Mouse (Mus musculus) lung, embryonic 14.5 days (tissue): ENCODE data around the gene Mef2a. TPM values are rescaled to one million over a fixed set of nuclear protein-coding genes. Genes with fewer than 3 reads are reported as not detected.
A peak's percentile ranks its signal among the peaks of the same experiment; 100 is the strongest.

Experiments
- ATAC-seq: fragments of 200-750 bp; cut with Nextera tagmentation; 2 replicates; pipeline ENCODE4 v1.8.0; 2017; ENCODE audit warnings: mild to moderate bottlenecking, moderate TSS enrichment, moderate library complexity; ENCODE audit not compliant: insufficient read depth
- DNase-seq: peaks from one replicate; pipeline ENCODE4 v3.0.0-alpha.2; 2015
- H3K27ac ChIP-seq: fragments of 300-500 bp; sonication (generic); 2 replicates; pipeline ENCODE4 v1.5.1; 2014; ENCODE audit warnings: low read depth, mild to moderate bottlenecking, moderate library complexity
- H3K27me3 ChIP-seq: fragments of 300-500 bp; sonication (generic); 2 replicates; pipeline ENCODE4 v1.6.1; 2014; ENCODE audit warnings: low read length, control low read depth; ENCODE audit not compliant: insufficient read depth
- H3K36me3 ChIP-seq: fragments of 300-500 bp; sonication (generic); 2 replicates; pipeline ENCODE4 v1.6.1; 2014; ENCODE audit warnings: control low read depth; ENCODE audit not compliant: insufficient read depth
- H3K4me1 ChIP-seq: fragments of 300-500 bp; sonication (generic); 2 replicates; pipeline ENCODE4 v1.6.1; 2014; ENCODE audit warnings: antibody characterized with exemption, control low read depth; ENCODE audit not compliant: insufficient read depth
- H3K4me2 ChIP-seq: fragments of 300-500 bp; sonication (generic); 2 replicates; pipeline ENCODE4 v1.6.1; 2014; ENCODE audit warnings: mild to moderate bottlenecking
- H3K4me3 ChIP-seq: fragments of 300-500 bp; sonication (generic); 2 replicates; pipeline ENCODE4 v1.5.1; 2014; ENCODE audit warnings: low read depth, low read length
- H3K9ac ChIP-seq: fragments of 300-500 bp; sonication (generic); 2 replicates; pipeline ENCODE4 v1.6.1; 2014
- H3K9me3 ChIP-seq: fragments of 300-500 bp; sonication (generic); 2 replicates; pipeline ENCODE4 v1.6.1; 2016; ENCODE audit warnings: low read depth, low read length, control low read depth
- CTCF ChIP-seq: IDR thresholded peaks from 2 replicates; pipeline ENCODE4 v1.5.1; 2016; ENCODE audit warnings: antibody characterized with exemption, low read depth
- WGBS: fragments of 180-500 bp; shearing (Covaris S2); extraction: QIAGEN DNeasy Blood & Tissue Kit; methylation state at CpG from one replicate; pipeline ENCODE4 v1.1.7; 2014; 5-methylcytosine and 5-hydroxymethylcytosine counted together
- polyA plus RNA-seq: library from polyadenylated mRNA; unstranded; fragments of >200 nt; fragmentation: Nextera tagmentation; extraction: Ambion mirVana; gene quantifications from 2 replicates; pipeline ENCODE4 v1.2.1, GENCODE M21; 2014

Mef2a gene
- polyA plus RNA-seq, 1 experiment from 2014 or later, result 51.6 TPM

- Histone ChIP-seq H3K36me3 (no peaks in the 10 kb centered on the region), H3K27me3 (no peaks in the 10 kb centered on the region), H3K4me1 (peaks cover 3% of the 10 kb centered on the region; the same call in 1 of the 2 replicates), H3K9ac (no peak overlapping the region), H3K4me2 (no peak overlapping the region), H3K9me3 (no peaks in the 10 kb centered on the region), H3K4me3 (no peak overlapping the region), H3K27ac (no peak overlapping the region)
- ATAC-seq, result no peak; the same call in 1 of the 2 replicates
- DNase-seq, result peak; percentile 42
- TF ChIP-seq CTCF, result no peak
- 69% methylated on average over 6 of the region's 6 CpGs for WGBS
Observed at GRCm38 (mm10) chr7:67384942-67385872, 12.5 kb upstream of the Mef2a start.

GRCm38 (mm10) chr7:67380174-67381129 is 7.8 kb upstream of the Mef2a start:
- Histone ChIP-seq H3K27ac (peak overlapping the region; percentile 46; the same call in 1 of the 2 replicates), H3K27me3 (no peaks in the 10 kb centered on the region), H3K4me1 (peaks cover 4% of the 10 kb centered on the region; the same call in 1 of the 2 replicates), H3K4me2 (no peak overlapping the region), H3K9me3 (no peaks in the 10 kb centered on the region), H3K4me3 (no peak overlapping the region), H3K36me3 (no peaks in the 10 kb centered on the region), H3K9ac (no peak overlapping the region)
- WGBS, result 58% methylated on average over 6 of the region's 6 CpGs
- no peak for TF ChIP-seq CTCF
- ATAC-seq (no peak), DNase-seq (peak; percentile 19)

- Histone ChIP-seq H3K36me3 (no peaks in the 10 kb centered on the region), H3K9ac (no peak overlapping the region), H3K4me3 (no peak overlapping the region), H3K9me3 (no peaks in the 10 kb centered on the region), H3K27ac (no peak overlapping the region), H3K27me3 (no peaks in the 10 kb centered on the region), H3K4me2 (no peak overlapping the region), H3K4me1 (peaks cover 9% of the 10 kb centered on the region)
- no peak for TF ChIP-seq CTCF
- 81% methylated on average over 6 of the region's 6 CpGs for WGBS
- no peak for DNase-seq
- no peak for ATAC-seq
Observed at GRCm38 (mm10) chr7:67376796-67377195, 4.1 kb upstream of the Mef2a start.

GRCm38 (mm10) chr7:67373975-67374374 is 1.3 kb upstream of the Mef2a start:
- peak; percentile 53 for DNase-seq
- Histone ChIP-seq H3K27me3 (no peaks in the 10 kb centered on the region), H3K9me3 (no peaks in the 10 kb centered on the region), H3K4me2 (peak overlapping the region; percentile 95), H3K9ac (no peak overlapping the region), H3K4me1 (peaks cover 16% of the 10 kb centered on the region; the same call in 1 of the 2 replicates), H3K36me3 (no peaks in the 10 kb centered on the region), H3K27ac (peak overlapping the region; percentile 100; the same call in 1 of the 2 replicates), H3K4me3 (no peak overlapping the region)
- 50% methylated on average over 5 of the region's 5 CpGs for WGBS
- TF ChIP-seq CTCF, result no peak
- no peak for ATAC-seq

- peaks cover 16% of the 10 kb centered on the region; the same call in 1 of the 2 replicates for H3K4me1 ChIP-seq
- no peaks in the 10 kb centered on the region for H3K36me3 ChIP-seq
- WGBS, result 16% methylated on average over 6 of the region's 6 CpGs
- ATAC-seq (no peak), DNase-seq (peak; percentile 34)
- no peaks in the 10 kb centered on the region for H3K9me3 ChIP-seq
- peak overlapping the region; percentile 97 for H3K9ac ChIP-seq
- TF ChIP-seq CTCF, result no peak
- H3K4me3 ChIP-seq, result peak overlapping the region; percentile 92
- H3K27ac ChIP-seq, result peak overlapping the region; percentile 100
- peak overlapping the region; percentile 95 for H3K4me2 ChIP-seq
- H3K27me3 ChIP-seq, result no peaks in the 10 kb centered on the region
Observed at GRCm38 (mm10) chr7:67373584-67373960, 914 bp upstream of the Mef2a start.

GRCm38 (mm10) chr7:67371891-67372672 is 576 bp downstream of the Mef2a start:
- H3K4me1 ChIP-seq, result peaks cover 16% of the 10 kb centered on the region; the same call in 1 of the 2 replicates
- no peaks in the 10 kb centered on the region for H3K27me3 ChIP-seq
- H3K27ac ChIP-seq, result peak overlapping the region; percentile 100
- TF ChIP-seq CTCF, result no peak
- H3K9ac ChIP-seq, result peak overlapping the region; percentile 97
- no peaks in the 10 kb centered on the region for H3K36me3 ChIP-seq
- under 1% methylated on average over 52 of the region's 75 CpGs for WGBS
- peak overlapping the region; percentile 92 for H3K4me3 ChIP-seq
- H3K4me2 ChIP-seq, result peak overlapping the region; percentile 95
- no peaks in the 10 kb centered on the region for H3K9me3 ChIP-seq
- peak; percentile 53 for ATAC-seq
- DNase-seq, result peak; percentile 54
